Mouse (Mus musculus) hematopoietic stem cell, adult 5-6 weeks (primary cell): ENCODE measurements around the gene Wwox. TPM values are rescaled to one million over a fixed set of nuclear protein-coding genes. Genes with fewer than 3 reads are reported as not detected.

Source experiments
- ATAC-seq, 2 experiments: fragments of 125-278 bp in 1 of 2; replicated peaks in 1 of 2; 2 replicates each; pipeline ENCODE4 v1.8.0; 2016 to 2017; ENCODE audit warnings: inconsistent platforms in 2 of 2, mild to moderate bottlenecking in 2 of 2, moderate number of reproducible peaks in 2 of 2, low read depth in 1 of 2, moderate TSS enrichment in 1 of 2; ENCODE audit not compliant: low FRiP score in 2 of 2, poor library complexity in 2 of 2, severe bottlenecking in 2 of 2, insufficient read depth in 1 of 2, low TSS enrichment in 1 of 2
- total RNA-seq: library from RNA; stranded (forward); fragments of 172-1452, 232-1000 nt; gene quantifications from 2 replicates; pipeline ENCODE4 v1.2.3, GENCODE M21; 2017

Wwox gene
- total RNA-seq, 1 experiment from 2014 or later = 15.0 TPM

DNA sequence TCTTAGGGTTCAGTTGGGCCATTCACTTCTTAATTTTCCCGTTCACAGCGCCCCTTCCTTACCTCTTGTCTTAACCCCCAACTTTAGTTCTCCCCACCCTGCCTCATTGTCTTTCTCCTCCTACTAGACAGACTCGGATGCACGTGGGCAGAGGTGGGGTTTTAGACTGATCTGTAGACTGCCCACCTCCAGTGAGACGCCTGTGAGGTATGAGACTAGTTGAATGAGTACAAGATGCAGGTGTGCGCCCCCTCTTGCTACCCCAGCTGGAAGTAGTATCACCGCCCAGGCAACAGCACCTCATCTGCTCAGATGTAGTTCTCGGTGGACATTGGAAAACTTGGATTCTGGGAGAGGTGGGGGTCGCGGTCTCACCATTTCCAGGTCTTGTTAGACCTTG is 437.8 kb downstream of the Wwox start:
- no peak for ATAC-seq

- ATAC-seq = no peak
Observed at GRCm38 (mm10) chr8:114878449-114879276, 439.2 kb downstream of the Wwox start.

DNA sequence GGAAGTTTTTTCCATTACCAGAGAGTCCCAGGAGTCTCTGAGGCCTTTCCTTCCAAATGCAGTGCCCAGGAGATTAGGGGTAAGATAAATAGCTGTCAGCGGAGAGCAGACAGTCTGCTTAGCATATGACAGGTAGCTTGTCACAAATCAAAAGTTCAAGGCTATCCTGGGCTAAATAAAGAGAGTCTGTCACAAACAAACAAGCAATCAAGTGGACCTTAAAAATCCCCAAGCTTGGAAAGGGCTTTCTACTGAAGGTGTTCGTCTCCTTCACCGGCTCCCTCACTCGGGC is 439.8 kb downstream of the Wwox start:
- ATAC-seq = no peak

DNA sequence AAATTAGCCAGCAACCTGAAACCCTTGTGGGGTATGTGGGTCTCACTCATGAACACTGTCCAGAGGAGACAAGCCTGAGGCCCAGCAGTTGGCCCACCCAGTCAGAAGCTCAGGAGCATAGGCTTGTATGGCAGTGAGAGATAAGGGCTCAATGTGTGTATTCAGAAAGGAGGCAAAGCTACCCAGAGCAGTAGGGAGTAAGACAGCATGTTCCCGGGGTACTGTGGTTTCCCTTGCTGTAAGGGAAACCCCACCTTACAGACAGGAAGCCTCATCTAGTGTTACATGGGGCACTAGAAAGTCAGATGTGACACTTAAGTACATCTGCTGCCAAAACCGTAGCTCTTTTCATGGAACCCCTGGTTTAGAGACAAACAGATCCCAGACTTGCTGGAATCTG is 440.2 kb downstream of the Wwox start:
- ATAC-seq = peak; percentile 70 to 75

DNA sequence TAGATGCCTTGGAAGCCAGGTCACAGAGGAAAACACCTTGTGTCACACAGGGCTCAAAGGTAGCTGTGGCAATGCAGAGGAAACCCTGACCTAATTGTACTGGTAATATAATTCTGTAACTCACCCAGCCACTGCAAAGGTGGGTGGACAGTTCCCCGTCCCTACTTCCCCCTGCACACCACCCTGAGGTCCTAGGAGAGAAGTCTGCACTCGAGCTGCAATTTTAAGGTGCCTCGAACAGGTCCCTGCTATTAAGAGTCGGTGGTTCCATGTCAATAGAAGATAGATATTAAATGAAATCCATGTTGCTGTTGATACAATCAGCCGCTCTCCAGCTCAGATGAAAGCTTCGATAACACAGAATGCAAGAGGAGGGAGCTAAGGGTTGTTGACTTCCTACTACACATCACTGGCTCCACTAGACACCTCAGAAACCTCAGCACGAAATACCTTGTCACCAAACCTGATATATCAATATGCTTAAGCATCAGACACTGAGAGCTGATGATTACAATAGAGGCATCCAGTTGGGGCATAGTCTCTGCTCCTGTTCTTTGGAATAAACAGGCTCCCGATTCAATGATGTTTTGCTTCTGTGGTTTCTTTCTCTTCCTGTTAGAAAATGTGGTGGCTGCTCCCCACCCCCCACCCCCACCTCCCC is 441.1 kb downstream of the Wwox start:
- ATAC-seq = peak; percentile 33 to 38; a peak in 3 of 4 replicates

DNA sequence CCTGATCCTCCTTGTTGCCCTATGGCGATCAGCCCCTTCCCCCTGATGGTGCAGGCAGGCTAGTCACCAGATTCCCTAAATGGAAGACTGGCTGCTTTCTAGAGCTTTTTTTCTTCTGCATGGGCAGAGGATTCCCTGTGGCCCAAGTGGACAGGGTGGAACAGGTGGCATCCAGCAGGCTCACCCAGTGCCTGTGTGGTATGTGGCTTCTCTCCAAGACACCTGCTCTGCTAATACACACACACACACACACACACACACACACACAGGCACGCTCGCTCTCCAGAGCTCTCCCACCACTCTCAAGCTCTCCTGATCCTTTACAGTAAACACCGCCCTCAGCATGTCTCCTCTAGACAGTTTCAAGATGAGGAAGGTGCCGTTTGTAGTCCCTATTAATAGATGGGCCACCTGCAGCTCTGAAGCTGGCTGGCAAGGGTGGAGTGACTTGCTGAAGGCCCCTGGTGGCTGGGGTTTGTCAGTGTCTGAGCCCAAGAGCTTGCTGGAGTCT is 442.5 kb downstream of the Wwox start:
- peak; percentile 56 to 63 for ATAC-seq

- ATAC-seq = no peak
Observed at GRCm38 (mm10) chr8:114882504-114882903, 443.0 kb downstream of the Wwox start.

GRCm38 (mm10) chr8:114882936-114883606 is 443.6 kb downstream of the Wwox start:
- no peak for ATAC-seq

DNA sequence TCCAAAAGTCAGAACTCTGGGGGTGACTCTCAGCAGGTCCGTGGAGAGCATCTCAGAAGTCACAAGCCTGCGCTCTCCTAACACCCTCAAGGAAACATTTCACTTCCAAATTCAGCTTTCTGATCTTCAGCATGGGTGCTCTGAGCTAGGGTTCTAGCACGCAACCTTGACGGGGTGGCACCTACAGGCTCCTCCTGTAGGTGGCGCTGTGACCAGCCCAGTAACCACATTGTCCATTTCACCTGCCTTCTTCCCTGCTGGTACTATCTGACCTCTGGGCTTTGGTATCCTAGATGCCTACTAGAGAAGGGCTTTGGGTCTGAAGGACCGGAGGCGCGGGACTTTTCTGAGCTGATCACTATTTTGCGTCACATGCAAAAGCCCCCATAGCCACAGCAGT is 444.5 kb downstream of the Wwox start:
- no peak for ATAC-seq

DNA sequence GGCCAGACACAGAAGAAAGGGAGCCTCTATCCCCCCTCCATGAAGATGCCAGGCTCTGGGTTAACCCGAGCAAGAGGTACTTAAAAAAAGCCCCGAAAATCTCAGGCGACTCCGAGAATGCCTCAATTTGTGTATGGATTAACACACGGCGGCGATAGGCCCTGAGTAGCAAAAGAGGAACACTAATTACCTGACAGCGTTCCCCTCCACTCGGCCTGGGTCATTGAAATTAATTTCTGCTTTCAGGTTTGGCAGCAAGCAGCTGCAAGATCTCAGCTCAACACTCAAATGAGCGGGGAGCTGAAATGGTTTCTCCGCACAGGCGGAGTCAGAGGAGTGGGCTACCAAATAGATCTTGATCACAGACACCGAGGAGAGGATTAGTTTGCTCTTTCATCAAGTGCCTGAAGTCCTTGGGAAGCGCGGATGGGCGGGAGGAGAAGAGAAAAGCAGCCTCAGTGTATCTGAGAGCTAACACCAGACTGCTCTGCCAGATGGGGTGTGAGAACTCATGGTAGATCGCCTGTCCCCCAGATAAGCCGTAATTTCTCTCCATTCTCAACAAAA is 445.7 kb downstream of the Wwox start:
- ATAC-seq = peak in 1 of 2 experiments; percentile 39; a peak in 1 of 4 replicates

- no peak for ATAC-seq
Observed at GRCm38 (mm10) chr8:114888388-114888787, 448.9 kb downstream of the Wwox start.

- no peak for ATAC-seq
Observed at GRCm38 (mm10) chr8:114889578-114890374, 450.3 kb downstream of the Wwox start.

- no peak for ATAC-seq
Observed at GRCm38 (mm10) chr8:114890478-114890877, 451.0 kb downstream of the Wwox start.

GRCm38 (mm10) chr8:114891252-114891651 is 451.8 kb downstream of the Wwox start:
- no peak for ATAC-seq

DNA sequence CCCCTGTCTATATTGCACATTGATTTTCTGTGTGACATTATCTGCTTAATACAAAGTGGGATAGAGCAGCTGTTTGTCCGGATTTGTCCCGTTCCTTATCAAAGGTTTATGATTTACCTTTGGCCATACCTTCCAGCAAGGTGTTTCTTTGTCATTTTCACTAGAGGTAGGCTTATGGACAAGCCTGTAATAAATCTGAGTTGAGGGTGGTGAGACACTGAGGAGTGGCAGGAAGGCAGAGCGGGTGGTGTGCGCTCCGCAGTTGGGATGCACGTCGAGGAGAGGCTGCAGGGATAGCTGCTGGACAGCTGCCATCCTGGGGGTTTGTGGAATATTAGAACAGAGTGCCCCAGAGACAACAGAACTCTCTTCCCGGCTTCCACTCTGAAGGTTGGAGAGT is 458.0 kb downstream of the Wwox start:
- no peak for ATAC-seq

- ATAC-seq = no peak
Observed at GRCm38 (mm10) chr8:114899157-114899556, 459.7 kb downstream of the Wwox start.

- no peak for ATAC-seq
Observed at GRCm38 (mm10) chr8:114902584-114902983, 463.1 kb downstream of the Wwox start.
